ENCODE assay signal across 25 mouse cellular contexts in genomic region chr6:115466601-115467000, GRCm38 (mm10).
"Had no signal": no experiment of that assay in that cellular context is flagged by ENCODE, and none has a peak within 500 bp of the region (broad histone marks: within the 10 kb centered on the region; RNA-seq: fewer than 3 reads in every experiment).

No protein-coding gene starts in this region.

- H3K4me2 ChIP-seq: heart, embryonic 11.5 days; heart, embryonic 13.5 days; heart, embryonic 15.5 days; hindbrain, embryonic 13.5 days; kidney, embryonic 15.5 days; limb, embryonic 13.5 days; limb, embryonic 15.5 days; liver, embryonic 13.5 days; liver, embryonic 15.5 days had no signal

- H3K27ac ChIP-seq: heart, adult 2 months; heart, embryonic 13.5 days; heart, embryonic 15.5 days; hindbrain, embryonic 13.5 days; kidney, embryonic 15.5 days; kidney, postnatal 0 days; limb, embryonic 13.5 days; limb, embryonic 15.5 days; liver, embryonic 13.5 days; liver, embryonic 15.5 days had no signal

- H3K9ac ChIP-seq: forebrain, postnatal 0 days; heart, embryonic 13.5 days; heart, embryonic 15.5 days; hindbrain, embryonic 13.5 days; kidney, embryonic 15.5 days; limb, embryonic 13.5 days; limb, embryonic 15.5 days; liver, embryonic 13.5 days; liver, embryonic 15.5 days had no signal

- H3K4me3 ChIP-seq: heart, adult 2 months; heart, embryonic 13.5 days; heart, embryonic 15.5 days; hindbrain, embryonic 13.5 days; kidney, embryonic 15.5 days; limb, embryonic 13.5 days; limb, embryonic 15.5 days; liver, embryonic 13.5 days; liver, embryonic 15.5 days had no signal

- ATAC-seq: forebrain, postnatal 0 days; hindbrain, embryonic 16.5 days; inflammation-experienced regulatory T-cells, adult 6 months had no signal

- DNase-seq: forebrain, postnatal 0 days; gastrocnemius, postnatal 14 days; gastrocnemius, postnatal 36 days; heart, adult 2 months; heart, postnatal 14 days; heart, postnatal 36 days; kidney, adult 18-20 months; kidney, adult 8-10 months; kidney, postnatal 14 days; kidney, postnatal 36 days; layer of hippocampus, adult 9-11 months; layer of hippocampus, postnatal 36 days; left cerebral cortex, postnatal 4 days; liver, embryonic 13.5 days had no signal

- H3K4me1 ChIP-seq: hindbrain, embryonic 13.5 days; limb, embryonic 13.5 days; limb, embryonic 15.5 days had no signal

- H3K27me3 ChIP-seq: heart, embryonic 13.5 days; heart, embryonic 15.5 days; hindbrain, embryonic 13.5 days; kidney, embryonic 15.5 days; limb, embryonic 13.5 days; limb, embryonic 15.5 days; liver, embryonic 13.5 days; liver, embryonic 15.5 days had no signal

- H3K9me3 ChIP-seq: heart, embryonic 13.5 days; heart, embryonic 15.5 days; hindbrain, embryonic 13.5 days; kidney, embryonic 15.5 days; limb, embryonic 13.5 days; limb, embryonic 15.5 days; liver, embryonic 13.5 days; liver, embryonic 15.5 days had no signal

- H3K36me3 ChIP-seq: heart, embryonic 13.5 days; heart, embryonic 15.5 days; hindbrain, embryonic 13.5 days; kidney, embryonic 15.5 days; limb, embryonic 13.5 days; limb, embryonic 15.5 days; liver, embryonic 13.5 days; liver, embryonic 15.5 days had no signal
